Mouse (Mus musculus) forebrain, embryonic 14.5 days (tissue): Measurements from ENCODE around the gene H2-M10.1. TPM values are rescaled to one million over a fixed set of nuclear protein-coding genes. Genes with fewer than 3 reads are reported as not detected.
"Not testable (repeated sequence)": the region's sequence is repeated elsewhere in the genome, so short reads cannot be mapped to it uniquely, and the experiment has no call there.

ENCODE experiments used
- ATAC-seq: fragments of 200-750 bp; cut with Nextera tagmentation; 2 replicates; pipeline ENCODE4 v1.8.0; 2017; ENCODE audit warnings: mild to moderate bottlenecking, moderate library complexity
- DNase-seq: peaks from one replicate; pipeline ENCODE4 v3.0.0-alpha.2; 2015; ENCODE audit warnings: low spot score
- H3K27ac ChIP-seq: fragments of 300-500 bp; sonication (generic); 2 replicates; pipeline ENCODE4 v1.5.1; 2014; ENCODE audit warnings: low read depth, mild to moderate bottlenecking, control low read depth, low read length, moderate library complexity
- H3K27me3 ChIP-seq: fragments of 300-500 bp; sonication (generic); replicated peaks from 2 replicates; pipeline ENCODE4 v1.6.1; 2014; ENCODE audit warnings: low read length, control low read depth, mixed read lengths; ENCODE audit not compliant: control insufficient read depth, insufficient read depth
- H3K36me3 ChIP-seq: fragments of 300-500 bp; sonication (generic); 2 replicates; pipeline ENCODE4 v1.6.1; 2014; ENCODE audit warnings: low read length, control low read depth; ENCODE audit not compliant: control insufficient read depth, insufficient read depth
- H3K4me1 ChIP-seq: fragments of 300-500 bp; sonication (generic); 2 replicates; pipeline ENCODE4 v1.6.1; 2014; ENCODE audit warnings: antibody characterized with exemption, low read length, control low read depth; ENCODE audit not compliant: control insufficient read depth, insufficient read depth
- H3K4me2 ChIP-seq: fragments of 300-500 bp; sonication (generic); 2 replicates; pipeline ENCODE4 v1.6.1; 2014; ENCODE audit warnings: mild to moderate bottlenecking, control low read depth, low read length
- H3K4me3 ChIP-seq: fragments of 300-500 bp; sonication (generic); 2 replicates; pipeline ENCODE4 v1.5.1; 2014; ENCODE audit warnings: low read depth, low read length, control low read depth
- H3K9ac ChIP-seq: fragments of 300-500 bp; sonication (generic); 2 replicates; pipeline ENCODE4 v1.6.1; 2014; ENCODE audit warnings: mild to moderate bottlenecking, low read length, control low read depth, moderate library complexity
- H3K9me3 ChIP-seq: fragments of 300-500 bp; sonication (generic); replicated peaks from 2 replicates; pipeline ENCODE4 v1.6.1; 2016; ENCODE audit warnings: low read length, control low read depth, mixed read lengths; ENCODE audit not compliant: control insufficient read depth
- WGBS: fragments of 180-500 bp; shearing (Covaris S2); extraction: QIAGEN DNeasy Blood & Tissue Kit; methylation state at CpG from one replicate; pipeline ENCODE4 v1.1.7; 2014; 5-methylcytosine and 5-hydroxymethylcytosine counted together
- polyA plus RNA-seq: library from polyadenylated mRNA; unstranded; fragments of >200 nt; fragmentation: Nextera tagmentation; extraction: Ambion mirVana; gene quantifications from 2 replicates; pipeline ENCODE4 v1.2.1, GENCODE M21; 2014

Gene H2-M10.1
- polyA plus RNA-seq, 1 experiment from 2014 or later: not detected

DNA sequence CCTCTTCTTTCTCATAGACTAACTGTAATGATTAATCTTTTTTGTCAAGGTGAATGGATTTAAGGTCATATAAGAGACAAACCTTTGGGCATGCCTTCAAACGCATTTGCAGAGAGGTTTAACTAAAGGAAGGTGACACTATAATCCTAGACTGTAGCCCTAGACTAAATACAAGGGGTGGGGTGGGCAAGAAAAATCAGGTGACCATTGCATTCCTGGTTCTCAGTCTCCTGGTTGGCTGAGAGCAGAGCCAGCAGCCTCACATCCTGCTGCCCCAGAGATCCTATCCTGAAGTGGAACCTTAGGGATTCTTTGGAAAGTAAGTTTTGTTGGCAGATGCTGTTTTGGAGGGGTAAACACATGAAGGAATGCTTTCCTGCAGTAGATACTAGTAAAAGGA, 16.7 kb downstream of the H2-M10.1 start:
- H3K4me3 ChIP-seq: no peak overlapping the region
- H3K4me1 ChIP-seq: no peaks in the 10 kb centered on the region
- no peaks in the 10 kb centered on the region for H3K9me3 ChIP-seq
- H3K27me3 ChIP-seq: no peaks in the 10 kb centered on the region
- 29% methylated on average over 1 of the region's 1 CpGs for WGBS
- no peaks in the 10 kb centered on the region for H3K36me3 ChIP-seq
- no peak overlapping the region for H3K4me2 ChIP-seq
- no peak overlapping the region for H3K27ac ChIP-seq
- DNase-seq (no peak), ATAC-seq (0 out of 2 replicates have a peak, but pooled peaks have one; percentile 20)
- H3K9ac ChIP-seq: no peak overlapping the region

- peak; percentile 67 for ATAC-seq
- not testable (repeated sequence) for H3K4me3 ChIP-seq, H3K4me1 ChIP-seq, H3K9me3 ChIP-seq, H3K4me2 ChIP-seq, H3K27ac ChIP-seq, H3K9ac ChIP-seq, H3K36me3 ChIP-seq, H3K27me3 ChIP-seq
- peak; percentile 93 for DNase-seq
- 0% methylated on average over 3 of the region's 3 CpGs for WGBS
Observed at GRCm38 (mm10) chr17:36308855-36309254, 17.1 kb downstream of the H2-M10.1 start.

DNA sequence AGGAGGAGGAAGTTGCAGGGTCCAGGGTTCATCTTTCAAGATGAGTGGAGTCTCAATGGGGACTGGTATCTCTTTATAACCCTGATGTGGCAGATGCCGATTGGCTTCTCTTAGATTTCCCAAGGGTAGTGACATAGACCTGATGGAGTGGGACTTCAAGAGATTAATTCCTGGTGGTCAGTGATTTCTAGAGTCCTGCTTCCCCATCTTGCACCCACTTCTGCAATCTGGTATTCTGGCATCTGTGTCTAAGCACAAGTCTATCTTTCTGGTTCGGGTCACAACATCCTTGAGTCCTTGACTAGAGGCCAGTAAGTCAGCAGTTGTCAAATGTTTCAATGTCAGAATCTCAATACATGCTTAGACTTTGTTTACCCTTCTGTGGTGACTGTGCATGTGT, 39.6 kb downstream of the H2-M10.1 start, which contains the start of gene H2-M10.2:
Gene H2-M10.2 (minus strand): TSS at position 101 of the 400 bp plus-strand sequence.
- no peak within 1 kb of the TSS for H3K27ac ChIP-seq
- no peaks in the 10 kb centered on the region for H3K36me3 ChIP-seq
- no peaks in the 10 kb centered on the region for H3K27me3 ChIP-seq
- DNase-seq (no peak), ATAC-seq (no peak)
- H3K9ac ChIP-seq: no peak within 1 kb of the TSS
- no peaks in the 10 kb centered on the region for H3K9me3 ChIP-seq
- WGBS: 88% methylated on average over 2 of the region's 2 CpGs
- H3K4me2 ChIP-seq: no peak within 1 kb of the TSS
- H3K4me1 ChIP-seq: no peaks in the 10 kb centered on the region
- H3K4me3 ChIP-seq: no peak within 1 kb of the TSS

DNA sequence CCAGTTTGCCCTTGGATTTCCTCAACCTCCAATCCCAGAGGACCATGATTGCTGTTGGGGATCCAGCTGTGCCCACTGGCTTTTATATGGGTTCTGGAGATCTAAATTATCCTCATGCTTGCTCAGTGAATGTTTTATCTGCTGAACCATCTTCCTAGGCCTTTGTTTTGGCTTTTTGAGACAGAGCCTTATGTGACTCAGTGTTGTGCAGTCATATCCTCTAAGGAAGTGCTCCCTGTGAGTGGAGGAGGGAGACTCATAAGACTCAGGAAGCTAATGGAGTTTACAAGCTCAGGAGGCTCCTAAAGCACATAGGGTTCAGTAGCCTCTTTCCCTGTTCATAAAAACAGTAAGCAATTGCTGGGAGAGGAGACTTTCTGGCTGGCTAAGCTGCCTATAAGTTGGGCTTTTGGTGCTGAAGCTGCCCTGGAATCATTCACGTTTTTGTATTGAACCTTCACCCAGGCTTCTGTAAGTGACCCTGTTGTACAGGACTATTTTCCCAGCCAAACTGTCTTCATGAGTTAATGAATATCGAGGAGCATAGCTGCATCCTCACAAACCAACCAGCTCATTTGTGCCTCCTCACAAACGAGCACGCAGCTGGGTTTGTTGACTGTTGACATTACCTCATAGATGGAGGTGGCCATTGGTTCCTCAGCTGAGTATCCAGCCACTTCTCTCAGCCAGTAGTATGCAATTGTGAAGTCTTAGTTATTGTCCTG, 44.3 kb downstream of the H2-M10.1 start:
- H3K4me3 ChIP-seq: no peak overlapping the region
- H3K27ac ChIP-seq: no peak overlapping the region
- H3K9me3 ChIP-seq: no peaks in the 10 kb centered on the region
- peaks cover 13% of the 10 kb centered on the region; the same call in 1 of the 2 replicates for H3K36me3 ChIP-seq
- ATAC-seq (no peak), DNase-seq (no peak)
- no peak overlapping the region for H3K9ac ChIP-seq
- H3K27me3 ChIP-seq: no peaks in the 10 kb centered on the region
- no peak overlapping the region for H3K4me2 ChIP-seq
- WGBS: 91% methylated on average over 4 of the region's 4 CpGs
- H3K4me1 ChIP-seq: no peaks in the 10 kb centered on the region

DNA sequence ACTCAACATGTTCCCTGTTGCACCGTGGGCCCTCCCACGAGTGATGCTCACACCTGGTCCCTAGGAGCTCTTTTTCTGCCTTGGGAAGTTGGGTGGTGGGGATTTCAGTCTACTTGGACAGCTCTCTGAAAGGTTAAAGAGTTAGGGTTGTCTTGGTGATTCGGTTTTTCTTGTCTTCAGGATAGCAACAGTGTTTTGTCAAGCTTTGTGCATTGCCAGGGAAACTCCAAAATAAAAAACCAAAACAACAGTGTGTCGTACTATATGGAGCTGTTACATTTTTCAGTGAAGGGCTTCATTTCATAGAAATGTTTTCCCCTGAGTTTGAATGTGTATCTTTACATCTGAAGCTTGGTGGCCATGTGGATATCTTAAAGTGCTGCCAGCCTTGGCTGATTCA, 51.2 kb downstream of the H2-M10.1 start:
- H3K9ac ChIP-seq: no peak overlapping the region
- DNase-seq (no peak), ATAC-seq (no peak)
- H3K27me3 ChIP-seq: no peaks in the 10 kb centered on the region
- H3K36me3 ChIP-seq: peaks cover 28% of the 10 kb centered on the region; the same call in 1 of the 2 replicates
- no peak overlapping the region for H3K4me2 ChIP-seq
- H3K27ac ChIP-seq: no peak overlapping the region
- no peaks in the 10 kb centered on the region for H3K9me3 ChIP-seq
- WGBS: 96% methylated on average over 4 of the region's 4 CpGs
- H3K4me1 ChIP-seq: peaks cover 17% of the 10 kb centered on the region
- no peak overlapping the region for H3K4me3 ChIP-seq

GRCm38 (mm10) chr17:36273796-36274195, 52.2 kb downstream of the H2-M10.1 start:
- Histone ChIP-seq H3K9ac (no peak overlapping the region), H3K9me3 (no peaks in the 10 kb centered on the region), H3K4me2 (no peak overlapping the region), H3K27ac (no peak overlapping the region), H3K27me3 (no peaks in the 10 kb centered on the region), H3K36me3 (peaks cover 24% of the 10 kb centered on the region), H3K4me1 (peaks cover 17% of the 10 kb centered on the region), H3K4me3 (no peak overlapping the region)
- DNase-seq: no peak
- ATAC-seq: no peak
- WGBS: 94% methylated on average over 4 of the region's 4 CpGs

Other genes starting within 250 kb of the H2-M10.1 start
- gene Gm19684, start 204.5 kb downstream of the H2-M10.1 start, polyA plus RNA-seq: not detected in 2 replicates
- not detected in 2 replicates for gene Gm7030, start 196.7 kb downstream of the H2-M10.1 start, polyA plus RNA-seq
- gene Gm8909, start 157.6 kb downstream of the H2-M10.1 start, polyA plus RNA-seq: not detected in 2 replicates
- not detected in 2 replicates for gene H2-T3, start 135.9 kb downstream of the H2-M10.1 start, polyA plus RNA-seq
- 103 and 128 TPM in 2 replicates for gene Rpp21, start 68.1 kb downstream of the H2-M10.1 start, polyA plus RNA-seq
- 13.3 and 15.2 TPM in 2 replicates for gene Trim39, start 53.9 kb downstream of the H2-M10.1 start, polyA plus RNA-seq
- not detected in 2 replicates for gene H2-M10.2, start 39.7 kb downstream of the H2-M10.1 start, polyA plus RNA-seq
- gene H2-M10.3, start 42.3 kb upstream of the H2-M10.1 start, polyA plus RNA-seq: not detected in 2 replicates
- not detected in 2 replicates for gene H2-M10.4, start 136.2 kb upstream of the H2-M10.1 start, polyA plus RNA-seq
- gene H2-M11, start 220.9 kb upstream of the H2-M10.1 start, polyA plus RNA-seq: not detected in 2 replicates